Mouse (Mus musculus): Measurements from ENCODE around the gene Dusp3. TPM values are rescaled to one million over a fixed set of nuclear protein-coding genes. Genes with fewer than 3 reads are reported as not detected.

The Dusp3 gene
- polyA plus RNA-seq, 1 experiment, result 27.9 TPM

GRCm38 (mm10) chr11:102013201-102013600, 26.4 kb upstream of the Dusp3 start:
- H3K4me1 ChIP-seq (ENCODE audit: control insufficient read depth, insufficient read depth, insufficient read length, low read length), result peaks cover 5% of the 10 kb centered on the region; the same call in 1 of the 2 replicates
- WGBS, result 83% methylated on average over 8 of the region's 8 CpGs
- H3K27ac ChIP-seq (ENCODE audit: insufficient read depth, low read depth, low read length), result no peak overlapping the region
- H3K4me3 ChIP-seq (ENCODE audit: low read depth, low read length), result no peak overlapping the region
- H3K27me3 ChIP-seq (ENCODE audit: control insufficient read depth, insufficient read depth, low read length), result no peaks in the 10 kb centered on the region
- no peak for TF ChIP-seq CTCF (IDR thresholded peaks at IDR 0.05; ENCODE audit: extremely low read depth, insufficient read length, insufficient replicate concordance, low read depth, low read length)
- TF ChIP-seq POLR2A (IDR thresholded peaks at IDR 0.05; ENCODE audit: low read depth, low read length), result no peak
- no peaks in the 10 kb centered on the region for H3K36me3 ChIP-seq (ENCODE audit: control insufficient read depth, insufficient read depth, low read length)

- H3K27ac ChIP-seq (ENCODE audit: insufficient read depth, low read depth, low read length), result no peak overlapping the region
- peaks cover 6% of the 10 kb centered on the region; the same call in 1 of the 2 replicates for H3K4me1 ChIP-seq (ENCODE audit: control insufficient read depth, insufficient read depth, insufficient read length, low read length)
- H3K27me3 ChIP-seq (ENCODE audit: control insufficient read depth, insufficient read depth, low read length), result no peaks in the 10 kb centered on the region
- TF ChIP-seq POLR2A (IDR thresholded peaks at IDR 0.05; ENCODE audit: low read depth, low read length) (no peak), CTCF (IDR thresholded peaks at IDR 0.05; ENCODE audit: extremely low read depth, insufficient read length, insufficient replicate concordance, low read depth, low read length) (no peak)
- H3K4me3 ChIP-seq (ENCODE audit: low read depth, low read length), result no peak overlapping the region
- no peaks in the 10 kb centered on the region for H3K36me3 ChIP-seq (ENCODE audit: control insufficient read depth, insufficient read depth, low read length)
- WGBS, result 87% methylated on average over 8 of the region's 8 CpGs
Observed at GRCm38 (mm10) chr11:102011510-102011909, 24.7 kb upstream of the Dusp3 start.

GRCm38 (mm10) chr11:102010140-102010539, 23.3 kb upstream of the Dusp3 start:
- WGBS, result 90% methylated on average over 13 of the region's 13 CpGs
- Histone ChIP-seq H3K4me3 (ENCODE audit: low read depth, low read length) (no peak overlapping the region), H3K27me3 (ENCODE audit: control insufficient read depth, insufficient read depth, low read length) (no peaks in the 10 kb centered on the region), H3K4me1 (ENCODE audit: control insufficient read depth, insufficient read depth, insufficient read length, low read length) (peaks cover 12% of the 10 kb centered on the region; the same call in 1 of the 2 replicates), H3K27ac (ENCODE audit: insufficient read depth, low read depth, low read length) (no peak overlapping the region), H3K36me3 (ENCODE audit: control insufficient read depth, insufficient read depth, low read length) (no peaks in the 10 kb centered on the region)
- TF ChIP-seq CTCF (IDR thresholded peaks at IDR 0.05; ENCODE audit: extremely low read depth, insufficient read length, insufficient replicate concordance, low read depth, low read length) (no peak), POLR2A (IDR thresholded peaks at IDR 0.05; ENCODE audit: low read depth, low read length) (no peak)

- Histone ChIP-seq H3K4me1 (ENCODE audit: control insufficient read depth, insufficient read depth, insufficient read length, low read length) (peaks cover 12% of the 10 kb centered on the region; the same call in 1 of the 2 replicates), H3K27ac (ENCODE audit: insufficient read depth, low read depth, low read length) (no peak overlapping the region), H3K27me3 (ENCODE audit: control insufficient read depth, insufficient read depth, low read length) (no peaks in the 10 kb centered on the region), H3K36me3 (ENCODE audit: control insufficient read depth, insufficient read depth, low read length) (no peaks in the 10 kb centered on the region), H3K4me3 (ENCODE audit: low read depth, low read length) (no peak overlapping the region)
- TF ChIP-seq CTCF (IDR thresholded peaks at IDR 0.05; ENCODE audit: extremely low read depth, insufficient read length, insufficient replicate concordance, low read depth, low read length), result no peak
- no peak for TF ChIP-seq POLR2A (IDR thresholded peaks at IDR 0.05; ENCODE audit: low read depth, low read length)
- WGBS, result 83% methylated on average over 15 of the region's 15 CpGs
Observed at GRCm38 (mm10) chr11:102008954-102009637, 22.3 kb upstream of the Dusp3 start.

- WGBS, result 62% methylated on average over 8 of the region's 8 CpGs
- H3K27me3 ChIP-seq (ENCODE audit: control insufficient read depth, insufficient read depth, low read length), result no peaks in the 10 kb centered on the region
- no peaks in the 10 kb centered on the region for H3K36me3 ChIP-seq (ENCODE audit: control insufficient read depth, insufficient read depth, low read length)
- H3K27ac ChIP-seq (ENCODE audit: insufficient read depth, low read depth, low read length), result no peak overlapping the region
- peaks cover 12% of the 10 kb centered on the region; the same call in 1 of the 2 replicates for H3K4me1 ChIP-seq (ENCODE audit: control insufficient read depth, insufficient read depth, insufficient read length, low read length)
- no peak overlapping the region for H3K4me3 ChIP-seq (ENCODE audit: low read depth, low read length)
- TF ChIP-seq CTCF (IDR thresholded peaks at IDR 0.05; ENCODE audit: extremely low read depth, insufficient read length, insufficient replicate concordance, low read depth, low read length), result no peak
- no peak for TF ChIP-seq POLR2A (IDR thresholded peaks at IDR 0.05; ENCODE audit: low read depth, low read length)
Observed at GRCm38 (mm10) chr11:102008372-102008771, 21.6 kb upstream of the Dusp3 start.

- Histone ChIP-seq H3K4me3 (ENCODE audit: low read depth, low read length) (no peak overlapping the region), H3K4me1 (ENCODE audit: control insufficient read depth, insufficient read depth, insufficient read length, low read length) (peaks cover 12% of the 10 kb centered on the region; the same call in 1 of the 2 replicates), H3K36me3 (ENCODE audit: control insufficient read depth, insufficient read depth, low read length) (no peaks in the 10 kb centered on the region), H3K27ac (ENCODE audit: insufficient read depth, low read depth, low read length) (no peak overlapping the region), H3K27me3 (ENCODE audit: control insufficient read depth, insufficient read depth, low read length) (no peaks in the 10 kb centered on the region)
- WGBS, result 84% methylated on average over 5 of the region's 5 CpGs
- TF ChIP-seq CTCF (IDR thresholded peaks at IDR 0.05; ENCODE audit: extremely low read depth, insufficient read length, insufficient replicate concordance, low read depth, low read length) (no peak), POLR2A (IDR thresholded peaks at IDR 0.05; ENCODE audit: low read depth, low read length) (no peak)
Observed at GRCm38 (mm10) chr11:102006688-102007087, 19.9 kb upstream of the Dusp3 start.

- H3K36me3 ChIP-seq (ENCODE audit: control insufficient read depth, insufficient read depth, low read length), result no peaks in the 10 kb centered on the region
- no peak for TF ChIP-seq CTCF (IDR thresholded peaks at IDR 0.05; ENCODE audit: extremely low read depth, insufficient read length, insufficient replicate concordance, low read depth, low read length)
- no peak for TF ChIP-seq POLR2A (IDR thresholded peaks at IDR 0.05; ENCODE audit: low read depth, low read length)
- peaks cover 12% of the 10 kb centered on the region; the same call in 1 of the 2 replicates for H3K4me1 ChIP-seq (ENCODE audit: control insufficient read depth, insufficient read depth, insufficient read length, low read length)
- H3K4me3 ChIP-seq (ENCODE audit: low read depth, low read length), result no peak overlapping the region
- 45% methylated on average over 9 of the region's 9 CpGs for whole genome bisulfite sequencing
- H3K27ac ChIP-seq (ENCODE audit: insufficient read depth, low read depth, low read length), result no peak overlapping the region
- no peaks in the 10 kb centered on the region for H3K27me3 ChIP-seq (ENCODE audit: control insufficient read depth, insufficient read depth, low read length)
Observed at GRCm38 (mm10) chr11:102006271-102006670, 19.5 kb upstream of the Dusp3 start.

Measured in small intestine, adult 2 months (tissue).